Mouse (Mus musculus) CH12.LX (cell line): ENCODE measurements at regions not wholly inside any gene's neighbourhood (a gene's known extent, or its start where the extent isn't known, plus 50 kb on each side); places are given as distances from the start of the nearest gene placed in this dataset.

Source experiments
- DNase-seq: peaks from one replicate; pipeline ENCODE4 v3.0.0-alpha.2; 2013; ENCODE audit errors: extremely low read depth
- H3K27ac ChIP-seq: 2 replicates; pipeline ENCODE4 v1.5.1; 2012; ENCODE audit warnings: low read depth, mild to moderate bottlenecking, control low read depth, moderate library complexity; ENCODE audit not compliant: insufficient read depth
- H3K27me3 ChIP-seq: replicated peaks from 2 replicates; pipeline ENCODE3; 2012; ENCODE audit warnings: inconsistent platforms
- H3K36me3 ChIP-seq, 2 experiments: replicated peaks in 1 of 2; 2 replicates each; pipeline versions ENCODE3 to v1.6.1; 2012; ENCODE audit warnings: inconsistent platforms in 1 of 2, low read length in 1 of 2, mild to moderate bottlenecking in 1 of 2, mixed read lengths in 1 of 2, moderate library complexity in 1 of 2; ENCODE audit not compliant: control insufficient read depth in 1 of 2, insufficient read depth in 1 of 2
- H3K4me1 ChIP-seq, 2 experiments: 2 replicates each; pipeline ENCODE4 v1.6.1; 2012; ENCODE audit warnings: inconsistent platforms in 1 of 2, moderate library complexity in 1 of 2; ENCODE audit not compliant: insufficient read depth in 2 of 2, control insufficient read depth in 1 of 2
- H3K4me2 ChIP-seq: 2 replicates; pipeline ENCODE4 v1.6.1; 2012; ENCODE audit warnings: low read depth, mild to moderate bottlenecking, control low read depth; ENCODE audit not compliant: poor library complexity, insufficient read depth, severe bottlenecking
- H3K4me3 ChIP-seq, 3 experiments: fragments of 150-350 bp in 1 of 3; sonication (generic) in 1 of 3; replicated peaks in 1 of 3; 2 replicates each; pipeline versions ENCODE3 to v1.5.1; 2011 to 2012; ENCODE audit warnings: low read depth in 2 of 3, low read length in 2 of 3, mild to moderate bottlenecking in 2 of 3, moderate library complexity in 2 of 3, control low read depth in 1 of 3, improper control_type of control experiment in 1 of 3, inconsistent platforms in 1 of 3, mixed read lengths in 1 of 3; ENCODE audit not compliant: poor library complexity in 1 of 3
- H3K79me2 ChIP-seq: replicated peaks from 2 replicates; pipeline ENCODE4 v1.6.1; 2012; ENCODE audit warnings: mild to moderate bottlenecking, moderate library complexity; ENCODE audit not compliant: control insufficient read depth, poor library complexity, insufficient read depth, severe bottlenecking; ENCODE audit errors: extremely low read depth
- H3K9ac ChIP-seq: 2 replicates; pipeline ENCODE4 v1.6.1; 2012; ENCODE audit warnings: low read depth, mild to moderate bottlenecking, control low read depth, moderate library complexity; ENCODE audit not compliant: insufficient read depth
- H3K9me3 ChIP-seq: replicated peaks from 2 replicates; pipeline ENCODE3; 2012; ENCODE audit warnings: low read length, inconsistent platforms, mixed read lengths
- CTCF ChIP-seq, 2 experiments: IDR thresholded peaks in 1 of 2; conservative IDR thresholded peaks in 1 of 2; 2 replicates each; pipeline ENCODE4 v1.5.1; 2011 to 2012; ENCODE audit warnings: low read depth in 2 of 2, low read length in 2 of 2, improper control_type of control experiment in 1 of 2, inconsistent platforms in 1 of 2, mild to moderate bottlenecking in 1 of 2, moderate library complexity in 1 of 2
- ELF1 ChIP-seq: IDR thresholded peaks from 2 replicates; pipeline ENCODE4 v1.6.1; 2014; ENCODE audit warnings: low read depth, mild to moderate bottlenecking, inconsistent platforms, low read length, improper control_type of control experiment
- ETS1 ChIP-seq: conservative IDR thresholded peaks from 2 replicates; pipeline ENCODE4 v1.6.1; 2012; ENCODE audit warnings: low read depth, mild to moderate bottlenecking, inconsistent platforms, low read length, improper control_type of control experiment, moderate library complexity
- GABPA ChIP-seq: IDR thresholded peaks from 2 replicates; pipeline ENCODE4 v1.6.1; 2012; ENCODE audit warnings: low read depth, low read length, improper control_type of control experiment, inconsistent platforms; ENCODE audit not compliant: insufficient replicate concordance
- HCFC1 ChIP-seq: IDR thresholded peaks from 2 replicates; pipeline ENCODE4 v1.6.1; 2012; ENCODE audit warnings: low read depth, mild to moderate bottlenecking, inconsistent platforms, low read length, improper control_type of control experiment
- IRF4 ChIP-seq: IDR thresholded peaks from 2 replicates; pipeline ENCODE4 v1.6.1; 2014; ENCODE audit warnings: low read depth, mild to moderate bottlenecking, inconsistent platforms, low read length, improper control_type of control experiment
- JUND ChIP-seq: conservative IDR thresholded peaks from 2 replicates; pipeline ENCODE4 v1.6.1; 2011; ENCODE audit warnings: low read depth, low read length, improper control_type of control experiment
- KAT2A ChIP-seq: IDR thresholded peaks from 2 replicates; pipeline ENCODE4 v1.6.1; 2012; ENCODE audit warnings: low read length, improper control_type of control experiment, inconsistent platforms; ENCODE audit not compliant: insufficient replicate concordance
- MAZ ChIP-seq: IDR thresholded peaks from 2 replicates; pipeline ENCODE4 v1.6.1; 2012; ENCODE audit warnings: low read depth, mild to moderate bottlenecking, inconsistent platforms, low read length, improper control_type of control experiment, moderate library complexity
- MXI1 ChIP-seq: IDR thresholded peaks from 2 replicates; pipeline ENCODE4 v1.6.1; 2011; ENCODE audit warnings: mild to moderate bottlenecking, low read depth, low read length, improper control_type of control experiment
- NELFE ChIP-seq: IDR thresholded peaks from 2 replicates; pipeline ENCODE4 v1.6.1; 2011; ENCODE audit warnings: low read depth, low read length, improper control_type of control experiment
- POLR2A ChIP-seq: IDR thresholded peaks from 2 replicates; pipeline ENCODE4 v1.6.1; 2011; ENCODE audit warnings: low read depth, mild to moderate bottlenecking, improper control_type of control experiment, low read length
- POLR2AphosphoS2 ChIP-seq: IDR thresholded peaks from 2 replicates; pipeline ENCODE4 v1.6.1; 2011; ENCODE audit warnings: low read depth, low read length, improper control_type of control experiment
- RAD21 ChIP-seq: IDR thresholded peaks from 2 replicates; pipeline ENCODE4 v1.6.1; 2011; ENCODE audit warnings: low read depth, mild to moderate bottlenecking, low read length, improper control_type of control experiment, moderate library complexity
- RCOR1 ChIP-seq: conservative IDR thresholded peaks from 2 replicates; pipeline ENCODE4 v1.6.1; 2012; ENCODE audit warnings: low read depth, mild to moderate bottlenecking, inconsistent platforms, low read length, improper control_type of control experiment
- SMC3 ChIP-seq: IDR thresholded peaks from 2 replicates; pipeline ENCODE4 v1.6.1; 2011; ENCODE audit warnings: low read depth, low read length, improper control_type of control experiment
- TBP ChIP-seq: conservative IDR thresholded peaks from 2 replicates; pipeline ENCODE4 v1.6.1; 2011; ENCODE audit warnings: low read depth, low read length, improper control_type of control experiment
- USF2 ChIP-seq: conservative IDR thresholded peaks from 2 replicates; pipeline ENCODE4 v1.6.1; 2011; ENCODE audit warnings: low read depth, low read length, improper control_type of control experiment
- ZC3H11A ChIP-seq: IDR thresholded peaks from 2 replicates; pipeline ENCODE4 v1.6.1; 2012; ENCODE audit warnings: low read depth, mild to moderate bottlenecking, inconsistent platforms, low read length, improper control_type of control experiment
- ZKSCAN1 ChIP-seq: IDR thresholded peaks from 2 replicates; pipeline ENCODE4 v1.6.1; 2012; ENCODE audit warnings: low read depth, inconsistent platforms, low read length, improper control_type of control experiment, borderline replicate concordance
- ZMIZ1 ChIP-seq: IDR thresholded peaks from 2 replicates; pipeline ENCODE4 v1.6.1; 2012; ENCODE audit warnings: low read depth, mild to moderate bottlenecking, inconsistent platforms, low read length, improper control_type of control experiment
- dilution Hi-C: fragments of 300-500 bp; cut with MboI; formaldehyde crosslinking; loops from 2 replicates; pipeline ENCODE4 v1.14.3; 2020; ENCODE audit warnings: low sequenced_read_pairs; ENCODE audit not compliant: extremely low pct_unique_long_range_greater_than_20kb, extremely low pct_ligation_motif_present
- in situ Hi-C: fragments of 300-500 bp; cut with MboI; formaldehyde crosslinking; loops from 3 replicates; pipeline ENCODE4 v1.14.3; 2019; ENCODE audit warnings: low sequenced_read_pairs, low pct_ligation_motif_present, low pct_unique_long_range_greater_than_20kb, mixed read lengths

DNA sequence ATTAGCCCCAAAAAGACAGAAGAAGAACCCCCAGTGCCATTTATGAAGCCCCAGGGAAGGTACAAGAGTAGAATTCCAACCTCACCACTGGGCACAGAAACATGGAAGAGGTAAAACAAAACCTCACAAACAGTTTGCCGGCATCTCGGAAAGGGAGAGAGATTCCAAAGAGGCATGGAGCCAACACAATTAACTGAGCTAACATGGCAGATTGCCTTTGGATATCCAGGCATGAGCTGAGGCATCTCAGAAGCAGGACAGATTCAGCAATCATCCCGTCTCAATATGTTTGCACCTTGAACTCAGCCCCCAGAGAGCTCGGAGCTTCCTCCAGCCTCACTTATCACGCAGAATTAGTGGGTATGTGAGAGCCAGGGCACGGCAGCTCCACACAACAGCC lies 78.3 kb downstream of the Olig3 start:
- H3K36me3 ChIP-seq, result no peaks in the 10 kb centered on the region
- TF ChIP-seq ELF1 (no peak), ZMIZ1 (no peak), ZKSCAN1 (no peak), GABPA (no peak)
- TF ChIP-seq, all 38 proteins: peak for 0
- in situ Hi-C loops, result no loop called here
- no peak for DNase-seq
- Histone ChIP-seq H3K79me2 (no peaks in the 10 kb centered on the region), H3K27ac (no peak overlapping the region), H3K27me3 (no peaks in the 10 kb centered on the region), H3K4me2 (no peak overlapping the region), H3K4me1 (peaks cover 3 to 10% of the 10 kb centered on the region in 2 experiments), H3K9ac (no peak overlapping the region), H3K9me3 (no peaks in the 10 kb centered on the region), H3K4me3 (no peak overlapping the region)
- dilution Hi-C loops, result no loop called here

DNA sequence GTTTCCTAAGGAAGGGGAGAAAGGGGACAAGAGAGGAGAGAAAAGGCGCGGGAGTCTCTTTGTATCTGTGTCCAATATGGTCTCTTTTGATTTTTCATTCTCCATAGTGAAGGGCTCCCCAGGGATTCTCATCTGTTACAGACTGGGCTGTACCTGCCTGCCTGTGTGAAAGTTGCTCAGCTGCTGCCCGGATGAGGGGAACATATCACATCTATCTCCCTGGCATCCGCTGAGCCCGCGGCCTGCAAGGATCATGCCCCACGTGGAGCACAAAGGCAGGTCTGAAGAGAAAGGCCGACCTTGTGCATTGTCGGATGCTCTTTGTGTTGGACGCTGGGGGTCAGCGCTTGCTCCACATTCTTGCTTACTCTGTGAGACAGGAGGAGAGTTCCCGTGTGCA lies 85.5 kb downstream of the Olig3 start:
- no peaks in the 10 kb centered on the region for H3K79me2 ChIP-seq
- no peak overlapping the region for H3K4me3 ChIP-seq
- no peak for DNase-seq
- peaks cover 0 to 4% of the 10 kb centered on the region in 2 experiments; a peak in 2 of 4 replicates for H3K4me1 ChIP-seq
- no peak for TF ChIP-seq ZC3H11A
- no peak for TF ChIP-seq MAZ
- no peak for TF ChIP-seq NELFE
- no peak for TF ChIP-seq ZKSCAN1
- no peak for TF ChIP-seq TBP
- TF ChIP-seq RCOR1, result no peak
- no peak for TF ChIP-seq MXI1
- no peak for TF ChIP-seq JUND
- no peak for TF ChIP-seq HCFC1
- TF ChIP-seq POLR2A, result no peak
- TF ChIP-seq USF2, result no peak
- TF ChIP-seq IRF4, result no peak
- TF ChIP-seq RAD21, result no peak
- TF ChIP-seq KAT2A, result no peak
- no peak for TF ChIP-seq ETS1
- TF ChIP-seq CTCF (conservative IDR thresholded peaks at IDR 0.05 in 1 of 2, IDR thresholded peaks at IDR 0.05 in 1 of 2; ENCODE audit: low read depth in 2 of 2, low read length in 2 of 2), result no peak
- no peak for TF ChIP-seq ELF1
- TF ChIP-seq POLR2AphosphoS2, result no peak
- no peak for TF ChIP-seq SMC3
- H3K36me3 ChIP-seq, result no peaks in the 10 kb centered on the region
- no peaks in the 10 kb centered on the region for H3K9me3 ChIP-seq
- H3K27me3 ChIP-seq, result no peaks in the 10 kb centered on the region
- no peak overlapping the region for H3K4me2 ChIP-seq
- no peak overlapping the region for H3K27ac ChIP-seq
- dilution Hi-C loops (no loop called here), in situ Hi-C loops (no loop called here)
- H3K9ac ChIP-seq, result no peak overlapping the region
